In genomic region chr13:99851026-99851425, GRCm38 (mm10) we compare ENCODE assay signal across 15 mouse cellular contexts. TPM values are rescaled to one million over a fixed set of nuclear protein-coding genes. Genes with fewer than 3 reads are reported as not detected.
DNase-seq lines count a peak whose midpoint lies in the region; ATAC-seq and TF ChIP-seq lines count a peak whose summit lies in the region.
"Had no signal": no experiment of that assay in that cellular context is flagged by ENCODE, and none has a peak within 500 bp of the region (broad histone marks: within the 10 kb centered on the region; RNA-seq: fewer than 3 reads in every experiment).

No protein-coding gene starts in this region.

- WGBS in kidney, embryonic 14.5 days, result 48% methylated on average over 4 of the region's 4 CpGs
- WGBS in heart, embryonic 10.5 days, result 46% methylated on average over 4 of the region's 4 CpGs
- WGBS in forebrain, postnatal 0 days, result 43% methylated on average over 4 of the region's 4 CpGs

- ATAC-seq in kidney, embryonic 14.5 days (ENCODE audit: low FRiP score, low TSS enrichment), result no peak
- no peak for ATAC-seq in forebrain, postnatal 0 days

- 0 out of 2 replicates have a peak overlapping the region, but pooled peaks have one; percentile 6 for H3K4me2 ChIP-seq in kidney, embryonic 14.5 days (replicated peaks; ENCODE audit: low read depth, low read length)
- no peak overlapping the region for H3K4me2 ChIP-seq in forebrain, postnatal 0 days (ENCODE audit: low read depth)
- H3K4me2 ChIP-seq: hindbrain, embryonic 14.5 days had no signal

- H3K9me3 ChIP-seq in kidney, embryonic 14.5 days (ENCODE audit: control insufficient read depth, low read length), result no peaks in the 10 kb centered on the region
- H3K9me3 ChIP-seq in heart, embryonic 10.5 days, result no peaks in the 10 kb centered on the region
- H3K9me3 ChIP-seq in forebrain, postnatal 0 days (ENCODE audit: low read length), result no peaks in the 10 kb centered on the region

- H3K27ac ChIP-seq in kidney, embryonic 14.5 days (ENCODE audit: low read depth, low read length), result peak overlapping the region; percentile 59; the same call in 1 of the 2 replicates
- H3K27ac ChIP-seq in heart, embryonic 10.5 days, result peak overlapping the region; percentile 42; the same call in 1 of the 2 replicates
- H3K27ac ChIP-seq in forebrain, postnatal 0 days (ENCODE audit: low read depth, low read length), result no peak overlapping the region
- H3K27ac ChIP-seq: hindbrain, embryonic 14.5 days had no signal

- H3K4me3 ChIP-seq in kidney, embryonic 14.5 days (ENCODE audit: low read length), result no peak overlapping the region
- no peak overlapping the region for H3K4me3 ChIP-seq in heart, embryonic 10.5 days
- no peak overlapping the region for H3K4me3 ChIP-seq in forebrain, postnatal 0 days (ENCODE audit: low read depth, low read length)

- TF ChIP-seq CTCF in forebrain, postnatal 0 days (IDR thresholded peaks at IDR 0.05; ENCODE audit: low read depth), result no peak

- H3K27me3 ChIP-seq in kidney, embryonic 14.5 days (ENCODE audit: control insufficient read depth, insufficient read depth, low read length), result no peaks in the 10 kb centered on the region
- H3K27me3 ChIP-seq in heart, embryonic 10.5 days (ENCODE audit: insufficient read depth, poor library complexity, severe bottlenecking), result no peaks in the 10 kb centered on the region
- no peaks in the 10 kb centered on the region for H3K27me3 ChIP-seq in forebrain, postnatal 0 days (ENCODE audit: insufficient read depth, low read length)

- H3K9ac ChIP-seq in kidney, embryonic 14.5 days (ENCODE audit: low read depth, low read length), result no peak overlapping the region
- H3K9ac ChIP-seq in forebrain, postnatal 0 days, result no peak overlapping the region
- H3K9ac ChIP-seq: hindbrain, embryonic 14.5 days had no signal

- no peaks in the 10 kb centered on the region for H3K36me3 ChIP-seq in kidney, embryonic 14.5 days (ENCODE audit: control insufficient read depth, insufficient read depth, low read length)
- H3K36me3 ChIP-seq in heart, embryonic 10.5 days, result no peaks in the 10 kb centered on the region
- no peaks in the 10 kb centered on the region for H3K36me3 ChIP-seq in forebrain, postnatal 0 days (ENCODE audit: insufficient read depth)

- H3K4me1 ChIP-seq in kidney, embryonic 14.5 days (ENCODE audit: control insufficient read depth, insufficient read depth, low read length), result no peaks in the 10 kb centered on the region; the same call in 1 of the 2 replicates
- peaks cover 19% of the 10 kb centered on the region for H3K4me1 ChIP-seq in heart, embryonic 10.5 days
- no peaks in the 10 kb centered on the region for H3K4me1 ChIP-seq in forebrain, postnatal 0 days (ENCODE audit: insufficient read depth)

- no peak for DNase-seq in kidney, adult 11 months
- DNase-seq in heart, embryonic 10.5 days (ENCODE audit: low spot score), result no peak
- DNase-seq in heart, postnatal 4 days, result peak; percentile 43
- peak; percentile 20 for DNase-seq in lung, postnatal 14 days
- no peak for DNase-seq in cerebellum, postnatal 10 days
- DNase-seq in cerebellum, adult 18-20 months, result no peak
- no peak for DNase-seq in forebrain, postnatal 0 days
- DNase-seq: cerebellum, adult 11-12 months; embryo, embryonic 11 days; right cerebral cortex, postnatal 25 days; thymus, postnatal 36 days had no signal

RNA-seq across cellular contexts. Expression of gene Cartpt, which starts 49.9 kb away (rescaled TPM):
- polyA plus RNA-seq in kidney, embryonic 14.5 days (2014; fragmentation: Nextera tagmentation; extraction: Ambion mirVana), result 0.27 and 0.49 TPM in 2 replicates
- 0.33 TPM in 1 of 2 replicates, not detected in the other for polyA plus RNA-seq in heart, embryonic 10.5 days (2016; fragmentation: Nextera tagmentation; extraction: Ambion mirVana)
- under 1 TPM; 0.34 to 0.48 TPM for total RNA-seq in heart, postnatal 4 days (2021)
- total RNA-seq in forebrain, postnatal 0 days (2014; rRNA removed), result 3.0 and 3.2 TPM in 2 replicates
- 4.4 and 8.0 TPM in 2 replicates for polyA plus RNA-seq in forebrain, postnatal 0 days (2015; fragmentation: Nextera tagmentation; extraction: Ambion mirVana)
- total RNA-seq: liver, adult 2 months; megakaryocyte, adult 5-6 weeks had no signal
- polyA plus RNA-seq: liver, adult 2 months had no signal

Comparison
In these comparisons a context has a peak if more than half of its experiments do, and no peak if none do; other contexts are left out.
1. DNase-seq: peak in heart, postnatal 4 days (single experiment) and lung, postnatal 14 days (single experiment); none in kidney, adult 11 months (single experiment), heart, embryonic 10.5 days (single experiment), cerebellum, postnatal 10 days (0 of 2), cerebellum, adult 18-20 months (0 of 2) and forebrain, postnatal 0 days (single experiment).